Mouse (Mus musculus) erythroblast, embryonic 14.5 days (primary cell): ENCODE results near the gene Ucn2. TPM values are rescaled to one million over a fixed set of nuclear protein-coding genes. Genes with fewer than 3 reads are reported as not detected.

Experiments used
- H3K27me3 ChIP-seq: 2 replicates; pipeline ENCODE4 v1.6.1; 2012; ENCODE audit warnings: inconsistent platforms; ENCODE audit not compliant: control insufficient read depth
- H3K36me3 ChIP-seq: 2 replicates; pipeline ENCODE4 v1.6.1; 2012; ENCODE audit warnings: mild to moderate bottlenecking, inconsistent platforms; ENCODE audit not compliant: control insufficient read depth
- H3K4me1 ChIP-seq: 2 replicates; pipeline ENCODE4 v1.6.1; 2012; ENCODE audit warnings: inconsistent platforms; ENCODE audit not compliant: control insufficient read depth
- H3K4me3 ChIP-seq: replicated peaks from 2 replicates; pipeline ENCODE3; 2012; ENCODE audit warnings: moderate library complexity, mild to moderate bottlenecking, inconsistent platforms
- H3K9me3 ChIP-seq: 2 replicates; pipeline ENCODE4 v1.6.1; 2012; ENCODE audit warnings: low read length, inconsistent platforms, mixed read lengths; ENCODE audit not compliant: control insufficient read depth
- GATA1 ChIP-seq: IDR thresholded peaks from 2 replicates; pipeline ENCODE4 v1.6.1; 2012; ENCODE audit warnings: low read length, inconsistent platforms, mixed read lengths
- TAL1 ChIP-seq: IDR thresholded peaks from 3 replicates; pipeline ENCODE4 v1.6.1; 2012; ENCODE audit warnings: low read length, inconsistent platforms, mixed read lengths
- polyA plus RNA-seq: library from polyadenylated mRNA; stranded (reverse); fragments of >175 nt; gene quantifications from 2 replicates; pipeline ENCODE4 v1.2.3, GENCODE M21; 2012

Ucn2 gene
- polyA plus RNA-seq, 1 experiment, result not detected

- Histone ChIP-seq H3K4me3 (no peak overlapping the region), H3K9me3 (no peaks in the 10 kb centered on the region), H3K36me3 (no peaks in the 10 kb centered on the region), H3K4me1 (peaks cover 14% of the 10 kb centered on the region), H3K27me3 (no peaks in the 10 kb centered on the region)
- TF ChIP-seq TAL1 (no peak), GATA1 (no peak)
Measured at GRCm38 (mm10) chr9:109000726-109001125, 14.9 kb downstream of the Ucn2 start.

GRCm38 (mm10) chr9:109003201-109003600 lies 17.4 kb downstream of the Ucn2 start:
- TF ChIP-seq TAL1 (no peak), GATA1 (no peak)
- Histone ChIP-seq H3K4me1 (peaks cover 9% of the 10 kb centered on the region), H3K4me3 (no peak overlapping the region), H3K27me3 (no peaks in the 10 kb centered on the region), H3K9me3 (no peaks in the 10 kb centered on the region), H3K36me3 (no peaks in the 10 kb centered on the region)

GRCm38 (mm10) chr9:109007025-109007780 lies 21.4 kb downstream of the Ucn2 start:
- no peaks in the 10 kb centered on the region for H3K36me3 ChIP-seq
- TF ChIP-seq GATA1 (no peak), TAL1 (no peak)
- H3K4me1 ChIP-seq, result peaks cover 15% of the 10 kb centered on the region
- no peaks in the 10 kb centered on the region for H3K9me3 ChIP-seq
- H3K27me3 ChIP-seq, result no peaks in the 10 kb centered on the region
- H3K4me3 ChIP-seq, result no peak overlapping the region

- no peaks in the 10 kb centered on the region for H3K27me3 ChIP-seq
- H3K36me3 ChIP-seq, result no peaks in the 10 kb centered on the region
- H3K4me1 ChIP-seq, result peaks cover 15% of the 10 kb centered on the region
- no peak overlapping the region for H3K4me3 ChIP-seq
- TF ChIP-seq TAL1, result no peak
- TF ChIP-seq GATA1, result no peak
- no peaks in the 10 kb centered on the region for H3K9me3 ChIP-seq
Measured at GRCm38 (mm10) chr9:109008081-109008480, 22.3 kb downstream of the Ucn2 start.

- Histone ChIP-seq H3K9me3 (no peaks in the 10 kb centered on the region), H3K36me3 (no peaks in the 10 kb centered on the region), H3K4me3 (no peak overlapping the region), H3K27me3 (no peaks in the 10 kb centered on the region), H3K4me1 (peaks cover 20% of the 10 kb centered on the region)
- no peak for TF ChIP-seq GATA1
- no peak for TF ChIP-seq TAL1
Measured at GRCm38 (mm10) chr9:109008994-109009635, 23.3 kb downstream of the Ucn2 start.

- TF ChIP-seq TAL1 (no peak), GATA1 (no peak)
- Histone ChIP-seq H3K4me1 (peaks cover 23% of the 10 kb centered on the region), H3K4me3 (no peak overlapping the region), H3K36me3 (no peaks in the 10 kb centered on the region), H3K9me3 (no peaks in the 10 kb centered on the region), H3K27me3 (no peaks in the 10 kb centered on the region)
Measured at GRCm38 (mm10) chr9:109009636-109010315, 24.0 kb downstream of the Ucn2 start.

- no peaks in the 10 kb centered on the region for H3K27me3 ChIP-seq
- H3K9me3 ChIP-seq, result no peaks in the 10 kb centered on the region
- H3K4me1 ChIP-seq, result peaks cover 27% of the 10 kb centered on the region
- TF ChIP-seq GATA1, result no peak
- TF ChIP-seq TAL1, result no peak
- H3K4me3 ChIP-seq, result no peak overlapping the region
- H3K36me3 ChIP-seq, result no peaks in the 10 kb centered on the region
Measured at GRCm38 (mm10) chr9:109010316-109010690, 24.5 kb downstream of the Ucn2 start.

- H3K4me3 ChIP-seq, result peak overlapping the region; percentile 16
- H3K9me3 ChIP-seq, result no peaks in the 10 kb centered on the region
- H3K27me3 ChIP-seq, result no peaks in the 10 kb centered on the region
- TF ChIP-seq TAL1, result no peak
- no peak for TF ChIP-seq GATA1
- H3K4me1 ChIP-seq, result peaks cover 34% of the 10 kb centered on the region
- H3K36me3 ChIP-seq, result no peaks in the 10 kb centered on the region
Measured at GRCm38 (mm10) chr9:109015397-109015796, 29.6 kb downstream of the Ucn2 start.

GRCm38 (mm10) chr9:109016973-109017604 lies 31.3 kb downstream of the Ucn2 start:
- TF ChIP-seq TAL1 (peak; percentile 36; the same call in 1 of the 3 replicates), GATA1 (no peak)
- H3K4me1 ChIP-seq, result peaks cover 34% of the 10 kb centered on the region
- H3K36me3 ChIP-seq, result no peaks in the 10 kb centered on the region
- no peaks in the 10 kb centered on the region for H3K9me3 ChIP-seq
- no peaks in the 10 kb centered on the region; the same call in 1 of the 2 replicates for H3K27me3 ChIP-seq
- H3K4me3 ChIP-seq, result peak overlapping the region; percentile 40
